Mouse (Mus musculus) olfactory bulb, adult 2 months (tissue): ENCODE measurements at regions not wholly inside any gene's neighbourhood (a gene's known extent, or its start where the extent isn't known, plus 50 kb on each side); places are given as distances from the start of the nearest gene placed in this dataset.

ENCODE experiments used
- H3K27ac ChIP-seq: fragments of 200-500 bp; 2 replicates; pipeline ENCODE4 v1.5.1; 2012; ENCODE audit warnings: low read depth, low read length; ENCODE audit not compliant: insufficient read depth
- H3K4me1 ChIP-seq: fragments of 200-500 bp; 2 replicates; pipeline ENCODE4 v1.6.1; 2012; ENCODE audit warnings: low read length; ENCODE audit not compliant: control insufficient read depth, insufficient read depth
- H3K4me3 ChIP-seq: fragments of 200-500 bp; 2 replicates; pipeline ENCODE4 v1.5.1; 2012; ENCODE audit warnings: mild to moderate bottlenecking, low read depth, low read length, moderate library complexity; ENCODE audit not compliant: insufficient read depth
- CTCF ChIP-seq: fragments of 200-500 bp; IDR thresholded peaks from 2 replicates; pipeline ENCODE4 v1.5.1; 2012; ENCODE audit warnings: low read depth, mild to moderate bottlenecking, low read length, moderate library complexity; ENCODE audit not compliant: insufficient read depth
- POLR2A ChIP-seq: fragments of 200-500 bp; IDR thresholded peaks from 2 replicates; pipeline ENCODE4 v1.6.1; 2012; ENCODE audit warnings: mild to moderate bottlenecking, low read depth, low read length, moderate library complexity; ENCODE audit not compliant: insufficient read depth
- WGBS: fragments of 180-500 bp; shearing (Covaris S2); methylation state at CpG from one replicate; pipeline ENCODE4 v1.1.7; 2018; 5-methylcytosine and 5-hydroxymethylcytosine counted together

DNA sequence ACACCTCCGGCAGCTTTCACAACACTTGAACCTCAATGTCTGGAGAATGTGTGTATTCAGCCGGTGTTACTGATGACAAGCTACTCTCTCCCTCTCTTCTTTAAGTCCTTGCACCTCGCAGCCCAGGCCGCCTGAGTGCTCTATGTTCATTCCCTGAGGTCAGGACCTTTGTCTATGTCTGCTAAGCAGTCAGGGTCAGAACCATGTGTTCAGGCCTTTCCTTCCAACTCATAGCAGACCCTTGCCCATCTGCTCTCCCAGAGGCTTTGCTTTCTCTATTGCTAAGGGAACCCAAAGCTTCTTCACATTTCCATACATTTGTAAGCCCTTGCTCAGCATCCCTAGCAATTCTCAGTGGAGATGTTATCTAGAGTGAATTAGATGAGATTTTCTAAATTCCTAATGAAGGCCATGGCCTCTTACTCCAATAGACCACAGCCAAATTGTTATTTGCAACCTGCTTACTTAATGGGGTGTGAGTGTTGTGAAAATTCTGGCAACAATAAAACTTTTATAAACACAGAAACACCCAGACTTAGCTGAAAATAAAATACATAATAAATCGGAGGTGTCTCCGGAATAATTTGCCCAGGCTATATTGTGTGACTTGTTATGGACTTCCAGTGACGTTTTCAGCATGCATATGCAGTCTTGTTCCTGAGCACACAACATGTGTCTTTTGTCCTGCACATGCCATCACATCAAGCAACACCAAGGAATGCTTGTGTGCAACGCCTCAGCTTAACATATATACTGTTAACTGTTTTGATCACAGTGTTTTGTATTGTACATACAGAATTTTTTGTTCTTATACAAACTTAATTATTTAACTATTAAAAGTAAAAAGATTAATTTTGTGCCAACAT, 321.2 kb downstream of the 1190002N15Rik start:
- TF ChIP-seq CTCF (no peak), POLR2A (no peak)
- H3K4me3 ChIP-seq, result no peak overlapping the region
- no peaks in the 10 kb centered on the region for H3K4me1 ChIP-seq
- no peak overlapping the region for H3K27ac ChIP-seq
- 88% methylated on average over 8 of the region's 8 CpGs for WGBS

DNA sequence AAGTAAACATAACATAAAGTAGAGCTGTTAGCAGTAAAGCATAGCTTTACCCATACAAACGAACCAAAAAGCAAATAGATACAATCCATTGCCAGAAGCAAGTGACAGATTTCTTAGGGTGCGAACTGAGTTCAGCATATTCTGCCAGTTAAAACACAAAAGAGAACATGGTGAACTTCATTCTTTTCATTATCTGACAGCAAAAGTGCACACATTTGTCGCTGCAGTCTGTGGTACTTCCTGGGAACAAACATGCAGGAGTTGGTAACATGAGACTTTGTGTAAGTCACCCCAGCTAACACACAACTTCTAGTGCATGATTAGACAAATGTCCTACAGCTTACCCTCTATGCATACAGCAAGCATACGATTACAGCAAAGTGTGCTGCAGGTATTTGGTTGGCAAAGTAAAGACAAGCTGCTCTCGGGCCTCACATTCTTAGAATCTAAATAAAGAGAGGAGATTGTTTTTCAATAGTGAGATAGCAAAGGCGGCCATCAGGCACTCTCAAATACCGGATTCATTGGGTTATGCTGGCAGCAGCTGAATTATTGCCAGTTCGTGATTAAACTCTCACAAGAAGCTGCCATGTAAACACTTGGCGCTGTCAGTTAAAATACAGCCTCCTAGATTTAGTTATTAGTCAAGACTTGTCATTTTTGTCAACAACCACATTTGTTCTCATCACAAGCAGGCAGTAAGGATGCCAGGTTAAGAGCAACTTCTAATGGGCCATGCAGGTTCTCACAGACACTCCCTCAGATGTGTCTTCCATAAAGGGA, 327.2 kb downstream of the 1190002N15Rik start:
- no peak overlapping the region for H3K27ac ChIP-seq

DNA sequence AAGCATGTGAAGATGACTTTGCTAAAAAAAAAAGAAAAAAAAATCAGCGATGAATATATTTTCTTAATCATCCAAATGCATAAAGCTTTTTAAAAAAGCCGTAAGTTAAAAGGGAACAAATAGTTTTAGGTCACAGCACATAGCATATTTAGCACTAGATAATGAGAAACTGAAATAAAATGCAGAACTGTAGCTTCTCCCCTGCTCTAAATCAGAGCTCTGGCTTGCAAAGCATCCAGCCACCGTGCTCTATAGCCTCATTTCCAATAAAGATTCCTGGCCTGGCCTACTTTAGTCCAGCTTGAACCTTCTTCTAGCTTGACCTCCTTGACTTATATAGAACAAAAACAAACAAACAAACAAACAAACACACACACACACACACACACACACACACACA, 328.9 kb downstream of the 1190002N15Rik start:
- TF ChIP-seq POLR2A (no peak), CTCF (no peak)
- WGBS, result 79% methylated on average over 3 of the region's 3 CpGs
- H3K4me1 ChIP-seq, result no peaks in the 10 kb centered on the region
- H3K4me3 ChIP-seq, result no peak overlapping the region
- H3K27ac ChIP-seq, result no peak overlapping the region

More for the DNA sequence above, 327.2 kb downstream of the 1190002N15Rik start:
- no peaks in the 10 kb centered on the region for H3K4me1 ChIP-seq
- TF ChIP-seq CTCF, result no peak
- no peak for TF ChIP-seq POLR2A
- 67% methylated on average over 9 of the region's 9 CpGs for WGBS
- H3K4me3 ChIP-seq, result no peak overlapping the region

DNA sequence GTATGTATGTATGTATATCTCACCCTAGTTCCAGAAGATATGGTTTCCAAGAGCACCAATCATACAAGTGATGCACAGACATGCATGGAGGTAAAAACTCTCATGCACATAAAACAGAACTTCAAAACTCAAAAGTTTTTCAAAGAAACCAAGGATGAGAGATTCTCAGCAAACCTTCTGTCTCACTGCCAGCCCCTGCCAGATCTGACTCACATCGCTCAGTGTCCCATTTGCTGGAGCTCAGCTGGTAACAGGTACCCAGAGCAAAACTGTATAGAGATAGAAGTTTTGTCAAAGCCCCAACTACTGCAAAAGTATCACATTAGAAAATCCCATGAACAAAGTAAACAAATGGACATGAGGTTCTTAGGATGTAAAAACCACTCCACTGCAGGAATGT, 337.0 kb downstream of the 1190002N15Rik start:
- H3K27ac ChIP-seq, result no peak overlapping the region
- H3K4me3 ChIP-seq, result no peak overlapping the region
- WGBS, result 98% methylated on average over 1 of the region's 1 CpGs
- no peaks in the 10 kb centered on the region for H3K4me1 ChIP-seq
- TF ChIP-seq CTCF, result no peak
- no peak for TF ChIP-seq POLR2A

DNA sequence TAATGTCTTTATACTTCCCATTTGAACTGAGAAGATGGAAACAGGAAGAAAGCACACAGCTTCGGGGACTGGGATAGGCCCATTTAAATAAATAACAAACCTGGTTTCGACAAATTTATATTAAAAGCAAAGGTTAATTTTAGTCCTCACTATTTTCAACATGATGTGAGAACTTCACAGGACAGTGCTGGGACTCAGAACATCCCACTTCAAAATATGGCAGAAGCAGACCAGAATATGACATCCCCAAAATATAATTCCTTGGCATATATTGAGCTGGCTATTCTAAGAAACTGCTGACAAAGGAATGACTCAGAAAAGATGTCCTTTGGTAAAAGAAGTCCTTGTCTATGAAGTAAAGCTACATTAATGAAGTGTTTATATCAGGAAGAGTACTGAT, 338.0 kb downstream of the 1190002N15Rik start:
- no peak overlapping the region for H3K4me3 ChIP-seq
- H3K27ac ChIP-seq, result no peak overlapping the region
- no peaks in the 10 kb centered on the region for H3K4me1 ChIP-seq
- 91% methylated on average over 2 of the region's 2 CpGs for WGBS
- TF ChIP-seq CTCF (no peak), POLR2A (no peak)

DNA sequence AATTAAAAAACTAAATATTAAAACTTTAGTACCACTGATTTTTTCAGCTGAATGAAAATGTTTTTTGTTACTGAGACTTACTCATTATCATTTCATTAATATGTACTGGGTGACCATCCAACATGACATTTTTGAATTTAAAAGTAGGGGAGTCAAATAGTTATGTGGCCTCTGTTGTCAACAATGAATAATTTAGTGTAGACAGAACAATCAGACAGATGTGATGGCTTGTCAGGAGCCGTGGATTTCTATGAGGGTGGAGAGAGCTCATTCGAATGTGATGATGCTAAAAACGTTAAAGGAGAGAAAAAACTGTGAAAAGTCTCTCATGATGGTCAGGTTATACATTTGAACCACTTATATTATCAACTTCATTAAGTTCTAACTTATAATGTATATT, 346.8 kb downstream of the 1190002N15Rik start:
- no peak overlapping the region for H3K27ac ChIP-seq
- WGBS, result 71% methylated on average over 3 of the region's 3 CpGs
- no peak for TF ChIP-seq POLR2A
- no peak for TF ChIP-seq CTCF
- H3K4me1 ChIP-seq, result no peaks in the 10 kb centered on the region
- no peak overlapping the region for H3K4me3 ChIP-seq

DNA sequence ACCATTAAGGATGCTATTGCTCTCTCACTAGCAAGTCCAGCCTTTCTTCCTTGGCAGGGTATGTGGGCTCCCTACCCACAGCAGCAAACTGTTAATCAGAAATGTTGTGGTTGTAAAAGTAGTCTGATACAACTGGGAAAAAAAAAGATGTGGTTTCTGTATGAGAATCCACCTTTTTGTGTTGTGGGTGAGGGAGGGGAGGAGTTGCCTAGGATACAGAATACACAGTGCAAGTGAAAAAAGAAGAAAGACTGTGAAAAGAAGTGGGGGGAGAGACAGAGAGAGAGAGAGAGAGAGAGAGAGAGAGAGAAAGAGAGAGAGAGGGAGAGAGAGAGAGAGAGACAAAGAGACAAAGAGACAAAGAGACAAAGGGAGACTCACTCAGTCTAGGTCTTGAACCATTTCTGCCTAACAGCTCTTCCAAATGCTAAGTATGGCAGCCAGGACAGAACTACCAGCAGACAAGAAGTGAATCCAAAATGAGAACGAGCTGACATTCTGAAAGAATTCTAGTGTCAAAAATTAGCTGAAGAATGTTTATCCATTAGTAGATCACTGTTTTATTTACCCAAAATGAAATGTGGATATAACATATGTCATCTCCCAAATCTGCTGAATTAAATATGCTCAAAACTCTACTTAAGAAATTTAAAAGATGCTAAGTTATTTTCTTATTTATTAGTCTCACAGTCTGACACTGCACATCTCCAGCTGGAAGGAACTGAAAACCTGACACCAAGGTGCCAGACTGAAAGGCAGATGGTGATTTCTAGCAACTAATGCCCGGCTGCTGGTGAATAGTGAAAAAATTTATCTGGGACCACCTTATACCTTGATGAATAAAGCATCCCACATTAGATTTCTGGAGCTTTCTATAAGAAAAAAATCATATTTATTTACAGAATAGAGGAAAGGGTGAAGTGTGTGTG, 347.7 kb downstream of the 1190002N15Rik start:
- Histone ChIP-seq H3K27ac (no peak overlapping the region), H3K4me3 (no peak overlapping the region)

DNA sequence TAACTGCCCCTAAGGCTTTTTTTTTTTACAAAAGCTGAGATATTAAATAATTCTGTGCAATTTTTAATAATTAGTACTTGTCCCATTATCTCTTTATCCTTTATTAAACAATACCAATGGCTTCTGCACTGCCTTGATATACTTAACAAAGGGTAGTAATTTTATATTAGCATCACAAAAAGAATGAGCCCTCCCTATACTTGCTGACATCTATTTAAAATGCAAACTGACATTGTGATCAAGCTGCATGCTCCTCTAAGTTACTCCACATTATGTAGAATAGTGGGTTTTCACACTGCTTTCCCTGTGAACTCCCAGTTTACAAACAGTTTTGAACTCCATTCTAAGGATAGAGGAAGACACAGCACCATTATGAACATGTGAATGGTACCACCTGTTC, 349.8 kb downstream of the 1190002N15Rik start:
- Histone ChIP-seq H3K27ac (no peak overlapping the region), H3K4me3 (no peak overlapping the region), H3K4me1 (no peaks in the 10 kb centered on the region)
- TF ChIP-seq POLR2A (no peak), CTCF (no peak)

More for the DNA sequence above, 347.7 kb downstream of the 1190002N15Rik start:
- H3K4me1 ChIP-seq, result no peaks in the 10 kb centered on the region
- TF ChIP-seq CTCF (no peak), POLR2A (no peak)
- 72% methylated on average over 2 of the region's 2 CpGs for WGBS
